Mouse (Mus musculus): ENCODE results near the gene Gria3.

The Gria3 gene

DNA sequence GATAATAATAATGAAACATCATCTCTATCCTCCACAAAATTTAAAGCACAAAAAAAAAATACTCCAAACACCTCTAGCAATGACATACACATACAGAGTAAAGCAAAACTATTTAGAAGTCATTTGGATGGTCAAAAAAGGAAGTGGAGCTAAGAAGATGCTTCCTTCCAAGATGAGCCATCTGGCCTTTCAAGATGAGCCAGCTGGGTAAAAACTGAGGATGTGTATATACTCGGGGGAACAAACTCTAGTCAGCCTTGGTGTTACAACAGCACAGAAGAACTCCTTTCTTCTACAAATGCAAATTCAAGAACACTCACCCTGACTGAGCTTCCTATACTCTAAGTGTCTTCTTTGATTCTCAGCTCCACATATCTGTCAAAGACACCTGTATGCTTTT is 172.4 kb downstream of the Gria3 start:
- no peak for DNase-seq (ENCODE audit: low spot score)

DNA sequence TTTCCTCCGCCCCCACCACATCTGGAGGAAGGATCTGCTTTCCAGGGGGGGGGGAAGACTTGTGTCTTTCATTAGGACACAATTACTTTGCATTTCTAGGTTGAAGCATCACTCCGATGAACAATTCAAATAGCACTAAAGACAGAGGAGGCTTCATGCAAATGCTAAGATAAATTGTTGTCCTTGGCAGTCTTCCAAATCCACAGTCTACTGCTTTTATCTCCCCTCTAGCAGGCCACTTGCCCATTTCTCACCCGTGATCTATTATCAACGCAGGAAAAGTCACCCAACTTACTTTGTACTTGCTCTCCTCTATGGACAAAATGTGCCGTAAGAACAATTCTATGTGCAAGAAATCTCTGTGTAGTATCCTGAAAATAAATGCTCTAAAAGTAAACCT is 178.1 kb downstream of the Gria3 start:
- DNase-seq (ENCODE audit: low spot score): no peak

DNA sequence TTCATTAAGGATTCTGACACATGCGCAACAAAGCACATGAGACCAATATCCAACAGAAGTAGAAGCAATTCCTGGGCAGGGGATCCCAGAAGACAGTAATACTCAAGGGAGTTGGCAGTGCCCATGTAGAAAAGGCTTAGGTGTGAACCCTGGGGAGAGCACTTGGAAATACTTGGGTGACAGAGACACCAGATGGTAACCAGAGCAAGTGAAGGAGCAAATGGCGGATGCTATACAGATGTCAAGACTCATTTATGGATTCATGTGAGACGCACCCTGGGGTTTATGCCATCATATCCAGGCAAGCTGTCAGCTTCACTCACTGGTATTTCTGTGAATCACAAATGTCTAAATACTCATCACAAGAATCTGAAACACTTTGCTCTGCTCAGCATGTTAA is 187.0 kb downstream of the Gria3 start:
- no peak for DNase-seq (ENCODE audit: low spot score)

DNA sequence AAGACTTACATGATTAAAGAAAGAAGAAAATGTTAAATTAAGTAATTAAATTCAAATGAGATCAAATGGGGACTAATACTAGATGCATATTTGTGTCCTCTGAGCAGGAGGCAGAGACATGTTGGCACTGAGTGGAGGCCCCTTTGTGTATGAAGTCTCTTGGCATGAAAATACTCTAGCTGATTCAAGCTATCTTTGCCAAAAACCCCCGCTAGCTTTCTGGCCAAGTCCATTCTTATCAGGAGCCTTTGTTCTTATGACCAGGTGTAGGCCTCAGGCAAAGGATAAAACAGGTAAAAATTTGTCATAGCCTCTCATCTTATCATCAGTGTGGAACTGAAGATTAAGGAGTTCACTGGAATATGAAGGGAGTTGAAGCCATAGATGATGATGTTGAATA is 206.5 kb downstream of the Gria3 start:
- no peak for DNase-seq (ENCODE audit: low spot score)

DNA sequence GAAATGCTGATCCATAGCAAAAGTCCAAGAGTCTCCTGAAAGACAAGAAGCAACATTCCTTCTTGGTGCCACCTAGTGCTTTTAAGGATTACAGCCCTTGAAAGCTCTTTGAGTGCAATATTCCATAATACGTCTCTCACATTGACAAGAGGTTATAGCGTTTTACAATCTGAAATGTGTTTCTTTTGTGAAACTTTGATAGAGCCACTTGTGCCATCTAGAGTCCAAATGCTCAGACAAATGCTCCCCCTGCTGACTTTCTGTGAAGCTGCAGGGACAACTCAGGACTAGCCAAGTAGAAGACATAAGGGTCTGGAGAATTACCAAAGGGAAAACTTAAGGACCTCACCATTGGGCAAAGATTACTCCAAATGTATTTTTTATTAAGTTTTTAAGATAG is 214.3 kb downstream of the Gria3 start:
- no peak for DNase-seq (ENCODE audit: low spot score)

DNA sequence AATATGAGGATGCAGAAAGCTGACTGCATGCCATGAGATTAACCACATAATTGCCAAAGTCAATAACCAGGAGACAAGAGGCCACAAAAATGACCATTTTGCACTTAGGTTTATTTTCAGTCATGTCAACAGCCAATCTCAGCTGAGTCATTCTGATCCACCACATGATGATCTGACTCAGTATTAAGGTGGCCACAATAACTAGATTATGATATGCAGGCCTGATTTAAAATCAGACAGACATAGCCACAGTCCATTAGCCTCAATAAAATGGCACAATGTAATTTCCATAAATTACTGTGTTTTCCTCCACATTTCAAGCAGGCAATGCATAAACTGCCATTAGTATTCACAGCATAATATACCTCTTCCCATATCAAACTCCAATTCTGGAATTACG is 216.3 kb downstream of the Gria3 start:
- no peak for DNase-seq (ENCODE audit: low spot score)

DNA sequence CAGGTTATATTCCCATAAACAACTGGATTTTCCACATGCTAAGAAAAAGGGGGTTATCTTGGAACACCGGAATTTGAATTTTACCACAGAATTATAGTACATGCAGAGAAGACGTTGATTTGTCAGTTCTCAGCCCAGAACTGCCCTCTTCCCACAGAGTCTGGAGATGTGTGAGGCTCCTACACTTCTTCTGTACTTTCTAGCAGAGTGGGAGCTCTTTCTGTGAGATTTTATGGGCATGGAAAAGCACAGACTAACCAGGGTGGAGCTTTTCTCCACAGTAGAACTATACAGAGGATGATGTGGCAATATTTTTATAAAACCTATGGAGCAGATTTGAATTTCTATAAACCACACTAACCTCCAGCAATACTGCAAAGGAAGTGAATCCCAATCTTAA is 217.7 kb downstream of the Gria3 start:
- no peak for DNase-seq (ENCODE audit: low spot score)

DNA sequence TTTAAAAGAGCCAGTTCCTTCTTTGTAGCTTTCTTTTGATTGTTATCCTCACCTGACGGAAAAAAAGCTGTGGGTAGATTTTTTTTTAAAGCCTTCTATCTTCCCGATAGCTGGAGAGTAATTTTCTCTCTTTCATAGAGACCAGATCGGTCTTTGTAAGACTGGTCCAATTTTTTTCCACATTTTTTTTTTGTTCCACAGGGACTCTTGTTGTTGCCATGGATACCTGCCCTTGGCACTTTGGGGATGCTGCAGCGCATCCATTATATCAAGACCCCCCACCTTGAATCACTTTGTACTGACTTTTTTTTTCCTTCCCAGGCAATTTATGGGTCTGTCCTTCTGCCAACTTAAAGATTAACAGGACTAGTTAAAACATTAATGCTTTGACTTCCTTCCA is 232.9 kb downstream of the Gria3 start:
- DNase-seq (ENCODE audit: low spot score): no peak

DNA sequence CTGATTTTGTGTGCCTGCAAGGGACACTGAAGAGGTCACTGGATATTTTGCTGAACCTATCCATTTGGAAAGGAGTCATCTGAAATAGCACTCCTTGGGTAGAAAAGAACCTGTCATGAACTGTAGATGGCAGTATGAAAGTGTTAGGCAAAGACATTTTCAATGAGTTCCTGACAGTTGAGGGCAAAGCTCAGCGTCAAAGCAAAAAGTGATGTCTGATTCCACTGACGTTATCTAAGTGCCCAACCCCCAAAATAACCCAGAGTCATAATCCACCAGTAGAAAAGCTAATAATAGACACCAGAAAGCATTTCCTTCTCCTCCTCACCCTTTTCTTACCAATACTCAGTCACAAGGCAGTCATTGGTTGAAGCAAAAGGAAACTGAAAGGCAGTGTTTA is 244.3 kb downstream of the Gria3 start:
- DNase-seq (ENCODE audit: low spot score): no peak

DNA sequence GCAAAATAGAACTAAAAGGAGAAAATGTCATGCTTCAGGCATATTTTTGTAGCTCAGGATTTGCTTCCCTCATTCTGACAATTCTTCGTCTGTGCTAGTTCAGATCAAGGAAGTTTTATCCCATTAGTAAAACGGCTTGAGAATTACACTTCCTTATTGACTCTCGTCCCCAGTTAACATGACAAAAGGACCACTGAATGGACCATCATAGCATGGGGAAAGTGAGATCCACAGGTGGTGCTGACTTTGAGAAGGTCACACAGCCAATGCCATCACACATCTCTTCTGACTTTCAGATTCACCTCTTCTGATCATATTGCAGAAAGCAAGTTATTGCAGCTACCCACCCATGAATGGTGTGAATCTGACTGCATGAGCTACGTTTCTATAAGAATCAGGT is 257.1 kb downstream of the Gria3 start:
- DNase-seq (ENCODE audit: low spot score): no peak

DNA sequence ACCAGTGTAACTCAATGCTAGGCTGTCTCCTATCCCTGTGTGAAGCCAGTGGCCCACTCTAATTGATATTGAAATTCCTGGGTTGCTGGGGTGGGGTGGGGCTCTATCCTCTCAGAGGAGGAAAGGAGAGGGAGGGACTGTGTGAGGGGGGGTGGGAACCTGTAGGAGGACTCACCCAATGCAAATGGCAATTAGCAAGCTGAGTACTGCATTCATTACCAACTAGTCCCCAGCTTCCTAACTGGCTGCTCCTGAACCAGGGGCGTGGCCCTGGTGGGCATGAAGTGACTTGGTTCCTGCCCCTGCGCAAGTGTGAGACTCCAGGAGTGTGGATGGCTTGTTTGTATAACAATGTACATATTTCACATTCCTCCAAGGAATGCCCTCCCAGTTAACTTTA is 288.2 kb downstream of the Gria3 start:
- DNase-seq (ENCODE audit: low spot score): no peak

DNA sequence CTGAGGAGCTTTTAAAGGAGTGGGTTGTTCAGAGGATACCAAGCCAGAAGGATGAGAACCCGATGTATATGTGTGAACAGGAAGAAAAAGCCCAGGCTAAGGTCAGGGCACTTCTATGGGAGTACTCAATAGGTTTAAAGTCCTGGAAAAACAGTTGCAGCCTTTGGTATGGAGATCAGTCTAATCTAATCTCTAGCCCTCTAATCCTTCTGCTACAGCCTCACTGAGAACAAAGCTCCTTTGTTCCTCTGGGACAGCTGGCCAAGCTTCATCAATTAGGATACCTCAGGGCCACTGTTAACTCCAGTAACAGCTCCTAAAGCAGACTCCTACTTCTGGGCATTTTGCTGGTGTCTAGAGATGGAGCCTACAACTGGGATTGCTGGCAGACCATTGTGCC is 291.4 kb downstream of the Gria3 start:
- DNase-seq (ENCODE audit: low spot score): no peak

Data from spleen, adult 12 weeks (tissue).